Comparison of ENCODE assay signal across 8 mouse cellular contexts in the genomic region with DNA sequence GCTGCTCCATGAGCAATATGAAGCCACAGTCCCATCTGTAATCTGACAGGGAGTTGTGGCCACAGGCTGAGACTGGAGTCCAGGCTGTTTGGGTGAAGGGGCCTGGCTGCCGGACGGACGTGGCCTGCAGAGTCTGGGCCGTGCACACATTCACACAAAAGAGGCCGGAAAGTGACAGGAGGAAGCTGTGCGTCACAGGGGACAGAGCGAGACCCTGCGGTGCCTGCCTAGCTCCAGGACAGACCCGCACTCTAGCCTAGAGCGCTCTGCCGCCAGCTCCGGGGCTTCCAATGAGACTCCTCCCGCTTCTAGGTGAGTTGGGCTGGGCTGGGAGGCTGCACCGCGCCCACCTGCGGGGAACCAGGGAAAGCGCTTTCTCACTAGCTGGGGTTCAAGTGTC. TPM values are rescaled to one million over a fixed set of nuclear protein-coding genes. Genes with fewer than 3 reads are reported as not detected.
DNase-seq lines count a peak whose midpoint lies in the region; ATAC-seq and TF ChIP-seq lines count a peak whose summit lies in the region.

A gene (plus strand): TSS at position 195 of the 400 bp plus-strand sequence.

- peak within 1 kb of the TSS; percentile 30 for H3K4me2 ChIP-seq in forebrain, embryonic 15.5 days (replicated peaks)
- H3K4me2 ChIP-seq in lung, embryonic 15.5 days = peak within 1 kb of the TSS; percentile 55

- H3K9ac ChIP-seq in forebrain, embryonic 15.5 days (replicated peaks) = no peak within 1 kb of the TSS
- peak within 1 kb of the TSS; percentile 27; the same call in 1 of the 2 replicates for H3K9ac ChIP-seq in lung, embryonic 15.5 days

- H3K27ac ChIP-seq in left cerebral cortex, adult 2 months = peak within 1 kb of the TSS; percentile 42
- no peak within 1 kb of the TSS for H3K27ac ChIP-seq in forebrain, embryonic 15.5 days (replicated peaks)
- H3K27ac ChIP-seq in lung, embryonic 15.5 days = peak within 1 kb of the TSS; percentile 66

- peak; percentile 57; the same call in 1 of the 2 replicates for ATAC-seq in forebrain, embryonic 15.5 days (replicated peaks)
- peak; percentile 88 for ATAC-seq in lung, embryonic 15.5 days (ENCODE audit: borderline replicate concordance, extremely low read depth, low FRiP score, low TSS enrichment)
- no peak for ATAC-seq in erythroblast, adult 5-6 weeks (replicated peaks; ENCODE audit: low FRiP score, poor library complexity, severe bottlenecking)

- H3K27me3 ChIP-seq in forebrain, embryonic 15.5 days = no peaks in the 10 kb centered on the region
- H3K27me3 ChIP-seq in lung, embryonic 15.5 days = no peaks in the 10 kb centered on the region

- no peak for TF ChIP-seq CTCF in left cerebral cortex, adult 2 months (IDR thresholded peaks at IDR 0.05)

- no peaks in the 10 kb centered on the region for H3K36me3 ChIP-seq in forebrain, embryonic 15.5 days
- no peaks in the 10 kb centered on the region for H3K36me3 ChIP-seq in lung, embryonic 15.5 days

- DNase-seq in left cerebral cortex, adult 2 months (ENCODE audit: extremely low spot score in 1 of 2, low spot score in 2 of 2) = no peak
- no peak for DNase-seq in left cerebral cortex, adult 11 months (ENCODE audit: low spot score)
- DNase-seq in heart, postnatal 25 days (ENCODE audit: low spot score) = peak; percentile 49
- peak; percentile 45 to 65 for DNase-seq in kidney, postnatal 4 days
- peak; percentile 32 for DNase-seq in retina, embryonic 14.5 days (ENCODE audit: low spot score)

- H3K4me3 ChIP-seq in left cerebral cortex, adult 2 months = peak within 1 kb of the TSS; percentile 34
- peak within 1 kb of the TSS; percentile 10; the same call in 1 of the 2 replicates for H3K4me3 ChIP-seq in forebrain, embryonic 15.5 days
- peak within 1 kb of the TSS; percentile 36 for H3K4me3 ChIP-seq in lung, embryonic 15.5 days

- no peaks in the 10 kb centered on the region for H3K9me3 ChIP-seq in forebrain, embryonic 15.5 days
- H3K9me3 ChIP-seq in lung, embryonic 15.5 days = no peaks in the 10 kb centered on the region

- H3K4me1 ChIP-seq in forebrain, embryonic 15.5 days = no peaks in the 10 kb centered on the region
- no peaks in the 10 kb centered on the region for H3K4me1 ChIP-seq in lung, embryonic 15.5 days

- intact Hi-C loops in left cerebral cortex, adult 2 months (cut with DNase I) = no loop called here
- intact Hi-C loops in heart, postnatal 25 days (cut with DNase I) = loop anchor here (5.0 kb wide), 1 partner anchor 140 kb away; no protein-coding TSS in a partner anchor

- WGBS in forebrain, embryonic 15.5 days = 9% methylated on average over 17 of the region's 17 CpGs
- 5% methylated on average over 17 of the region's 17 CpGs for WGBS in lung, embryonic 15.5 days

RNA-seq across cellular contexts. Expression of the gene that starts here (rescaled TPM):
- 10 to 100 TPM; 21.0 to 22.3 TPM for total RNA-seq in left cerebral cortex, adult 2 months (2021)
- polyA plus RNA-seq in forebrain, embryonic 15.5 days (2015; fragmentation: Nextera tagmentation; extraction: Ambion mirVana) = 10.8 and 12.5 TPM in 2 replicates
- 10 to 100 TPM; 74.5 to 88.8 TPM for total RNA-seq in heart, postnatal 25 days (2021)
- 20.9 and 23.9 TPM in 2 replicates for polyA plus RNA-seq in lung, embryonic 15.5 days (2015; fragmentation: Nextera tagmentation; extraction: Ambion mirVana)
- total RNA-seq in erythroblast, adult 5-6 weeks (2015; ENCODE audit: low replicate concordance) = 2.7 and 11.3 TPM in 2 replicates
- 7.0 and 23.6 TPM in 2 replicates for total RNA-seq in erythroblast, adult 5-6 weeks (2017; ENCODE audit: low replicate concordance)

Comparison
In these comparisons a context has a peak if more than half of its experiments do, and no peak if none do; other contexts are left out.
1. DNase-seq: peak in heart, postnatal 25 days (single experiment), kidney, postnatal 4 days (2 of 2) and retina, embryonic 14.5 days (single experiment); none in left cerebral cortex, adult 2 months (0 of 2) and left cerebral cortex, adult 11 months (single experiment).
2. Peak in every context shown above with its lines, with median percentiles within 50 percentile points of each other: H3K4me3 ChIP-seq.